Mouse (Mus musculus): ENCODE results near the gene Naxd.

The Naxd gene

GRCm38 (mm10) chr8:11557768-11558629, 60.7 kb downstream of the Naxd start:
- DNase-seq = peak; percentile 93 to 95

GRCm38 (mm10) chr8:11559511-11559910, 62.2 kb downstream of the Naxd start:
- DNase-seq = no peak

GRCm38 (mm10) chr8:11560220-11560619, 62.9 kb downstream of the Naxd start:
- DNase-seq = no peak

GRCm38 (mm10) chr8:11564236-11564635, 66.9 kb downstream of the Naxd start:
- DNase-seq = no peak
